In the genomic region with DNA sequence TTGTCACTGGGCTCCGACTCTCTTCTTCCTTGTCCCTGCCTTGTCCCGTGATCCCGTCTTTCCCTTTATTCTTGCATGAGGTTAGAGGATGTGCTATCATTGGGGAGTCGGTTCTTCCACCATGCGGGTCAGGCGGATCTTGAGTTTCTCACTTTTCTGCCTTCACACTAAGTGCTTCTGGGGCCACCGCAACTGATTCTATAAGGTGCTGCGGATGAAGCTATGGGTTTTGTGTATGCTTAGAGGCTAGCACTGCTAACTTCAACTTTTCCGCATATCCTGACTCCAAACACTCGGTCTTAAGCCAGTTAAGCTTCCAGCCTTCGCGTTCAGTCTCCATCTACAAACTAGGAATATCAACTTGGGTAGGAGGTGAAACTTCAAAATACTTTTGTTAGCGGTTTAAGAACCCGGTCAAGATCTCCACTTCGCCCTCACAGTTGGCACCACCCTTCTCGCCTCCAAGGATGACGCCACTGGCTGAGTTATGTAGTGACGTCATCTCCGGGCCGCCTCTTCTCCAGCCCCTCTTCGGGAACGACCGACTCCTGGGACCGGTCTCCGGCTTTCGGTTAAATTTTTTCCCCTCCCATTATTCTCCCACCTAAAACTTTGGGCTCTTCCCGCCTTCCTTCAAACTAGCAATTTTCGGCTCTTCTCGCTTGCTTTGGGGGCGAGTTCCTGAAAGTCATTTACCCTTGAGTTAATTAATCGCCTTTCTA, we compare ENCODE assay signal across 8 mouse cellular contexts. TPM values are rescaled to one million over a fixed set of nuclear protein-coding genes. Genes with fewer than 3 reads are reported as not detected.
A peak's percentile ranks its signal among the peaks of the same experiment; 100 is the strongest.
DNase-seq lines count a peak whose midpoint lies in the region; ATAC-seq lines count a peak whose summit lies in the region.

No protein-coding gene starts in this region.

- H3K27me3 ChIP-seq in hindbrain, embryonic 12.5 days, result no peaks in the 10 kb centered on the region

- H3K9ac ChIP-seq in hindbrain, embryonic 12.5 days, result peak overlapping the region; percentile 100

- H3K4me2 ChIP-seq in hindbrain, embryonic 12.5 days (replicated peaks), result peak overlapping the region; percentile 84

- peaks cover 14% of the 10 kb centered on the region for H3K4me1 ChIP-seq in hindbrain, embryonic 12.5 days

- WGBS in hindbrain, embryonic 12.5 days, result under 1% methylated on average over 31 of the region's 31 CpGs

- peak overlapping the region; percentile 94 for H3K4me3 ChIP-seq in hindbrain, embryonic 12.5 days

- ATAC-seq in hindbrain, embryonic 12.5 days (ENCODE audit: low FRiP score), result peak; percentile 82

- no peaks in the 10 kb centered on the region for H3K36me3 ChIP-seq in hindbrain, embryonic 12.5 days

- H3K9me3 ChIP-seq in hindbrain, embryonic 12.5 days (replicated peaks), result no peaks in the 10 kb centered on the region

- peak; percentile 97 for DNase-seq in NIH3T3 (ENCODE audit: low read depth)
- DNase-seq in cerebellum, postnatal 10 days, result peak; percentile 94 to 95
- peak; percentile 88 for DNase-seq in frontal cortex, postnatal 14 days (ENCODE audit: low spot score in 2 of 2)
- peak; percentile 73 to 75 for DNase-seq in layer of hippocampus, postnatal 25 days (ENCODE audit: extremely low spot score in 1 of 2, low spot score in 1 of 2)
- DNase-seq in lung, postnatal 25 days (ENCODE audit: low spot score), result peak; percentile 96
- peak; percentile 85 for DNase-seq in retina, adult 2 months (ENCODE audit: low read depth, low spot score)
- DNase-seq in thymus, postnatal 25 days, result peak; percentile 92

- peak overlapping the region; percentile 100 for H3K27ac ChIP-seq in hindbrain, embryonic 12.5 days

RNA-seq across cellular contexts. Expression of gene Zc3h4, which starts 1.5 kb away (rescaled TPM):
- 26.4 and 30.0 TPM in 2 replicates for polyA plus RNA-seq in hindbrain, embryonic 12.5 days (2016; fragmentation: Nextera tagmentation; extraction: Ambion mirVana)
- 10 to 100 TPM; 54.0 to 59.3 TPM for total RNA-seq in layer of hippocampus, postnatal 25 days (2021)

RNA-seq across cellular contexts. Expression of gene Sae1, which starts 11.7 kb away (rescaled TPM):
- 307 and 311 TPM in 2 replicates for polyA plus RNA-seq in hindbrain, embryonic 12.5 days (2016; fragmentation: Nextera tagmentation; extraction: Ambion mirVana)
- 100 to 1,000 TPM in 1 of 2 experiments, 10 to 100 TPM in 1; 90.9 to 105 TPM for total RNA-seq in layer of hippocampus, postnatal 25 days (2021)

RNA-seq across cellular contexts. Expression of gene Tmem160, which starts 53.3 kb away (rescaled TPM):
- 52.6 and 55.9 TPM in 2 replicates for polyA plus RNA-seq in hindbrain, embryonic 12.5 days (2016; fragmentation: Nextera tagmentation; extraction: Ambion mirVana)
- total RNA-seq in layer of hippocampus, postnatal 25 days (2021), result 10 to 100 TPM; 62.5 to 81.2 TPM

Comparison
In these comparisons a context has a peak if more than half of its experiments do, and no peak if none do; other contexts are left out.
1. Peak in every context shown above with its lines: DNase-seq, ATAC-seq, H3K4me3 ChIP-seq and H3K27ac ChIP-seq.